Mouse (Mus musculus) liver, embryonic 13.5 days (tissue): ENCODE data around the gene Tnfaip6. TPM values are rescaled to one million over a fixed set of nuclear protein-coding genes. Genes with fewer than 3 reads are reported as not detected.

ENCODE experiments used
- ATAC-seq: fragments of 200-750 bp; cut with Nextera tagmentation; 2 replicates; pipeline ENCODE4 v1.8.0; 2017; ENCODE audit warnings: low read depth, mild to moderate bottlenecking, moderate number of reproducible peaks, moderate library complexity
- DNase-seq: peaks from one replicate; pipeline ENCODE4 v3.0.0; 2022
- H3K27ac ChIP-seq: fragments of 300-500 bp; sonication (generic); 2 replicates; pipeline ENCODE4 v1.5.1; 2015; ENCODE audit warnings: moderate library complexity, mild to moderate bottlenecking, inconsistent platforms
- H3K27me3 ChIP-seq: fragments of 300-500 bp; sonication (generic); 2 replicates; pipeline ENCODE4 v1.6.1; 2015; ENCODE audit warnings: mild to moderate bottlenecking, inconsistent platforms
- H3K36me3 ChIP-seq: fragments of 300-500 bp; sonication (generic); 2 replicates; pipeline ENCODE4 v1.6.1; 2015; ENCODE audit warnings: mild to moderate bottlenecking, inconsistent platforms
- H3K4me1 ChIP-seq: fragments of 300-500 bp; sonication (generic); replicated peaks from 2 replicates; pipeline ENCODE4 v1.6.1; 2015; ENCODE audit warnings: inconsistent platforms
- H3K4me2 ChIP-seq: fragments of 300-500 bp; sonication (generic); 2 replicates; pipeline ENCODE4 v1.6.1; 2015; ENCODE audit warnings: inconsistent platforms, mild to moderate bottlenecking, moderate library complexity
- H3K4me3 ChIP-seq: fragments of 300-500 bp; sonication (generic); replicated peaks from 2 replicates; pipeline ENCODE4 v1.5.1; 2015; ENCODE audit warnings: mild to moderate bottlenecking, inconsistent platforms
- H3K9ac ChIP-seq: fragments of 300-500 bp; sonication (generic); 2 replicates; pipeline ENCODE4 v1.6.1; 2015; ENCODE audit warnings: mild to moderate bottlenecking, inconsistent platforms
- H3K9me3 ChIP-seq: fragments of 300-500 bp; sonication (generic); replicated peaks from 2 replicates; pipeline ENCODE4 v1.6.1; 2016; ENCODE audit warnings: inconsistent platforms
- WGBS: fragments of 180-500 bp; shearing (Covaris S2); methylation state at CpG from one replicate; pipeline ENCODE4 v1.1.7; 2015; ENCODE audit not compliant: insufficient replicate concordance; 5-methylcytosine and 5-hydroxymethylcytosine counted together
- polyA plus RNA-seq: library from polyadenylated mRNA; unstranded; fragments of >200 nt; fragmentation: Nextera tagmentation; extraction: Ambion mirVana; gene quantifications from 2 replicates; pipeline ENCODE4 v1.2.1, GENCODE M21; 2015

Gene Tnfaip6
- polyA plus RNA-seq, 1 experiment from 2014 or later: 0.38 TPM

DNA sequence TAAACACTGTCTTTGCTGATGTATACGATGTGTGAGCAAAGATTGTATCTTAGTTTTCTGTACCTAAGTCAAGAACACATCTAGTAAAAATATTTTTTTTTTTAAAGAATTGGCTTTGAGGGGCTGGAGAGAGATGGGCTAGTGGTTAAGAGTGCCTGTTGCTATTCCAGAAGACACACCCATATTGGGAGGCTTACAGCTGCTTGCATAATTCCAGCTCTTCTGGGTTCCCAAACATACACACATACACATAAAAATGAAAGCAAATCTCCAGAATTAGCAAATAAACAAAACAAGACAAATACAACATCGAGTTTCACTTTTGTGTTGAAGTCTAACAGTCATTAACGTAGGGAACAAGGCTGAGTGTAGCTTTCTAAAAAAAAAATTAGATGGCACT is 46.2 kb downstream of the Tnfaip6 start:
- Histone ChIP-seq H3K4me1 (no peaks in the 10 kb centered on the region), H3K9me3 (no peaks in the 10 kb centered on the region), H3K27me3 (no peaks in the 10 kb centered on the region), H3K27ac (no peak overlapping the region), H3K9ac (no peak overlapping the region), H3K4me3 (no peak overlapping the region), H3K36me3 (peaks cover 84% of the 10 kb centered on the region), H3K4me2 (no peak overlapping the region)
- no peak for DNase-seq
- no peak for ATAC-seq
- 79% methylated on average over 3 of the region's 3 CpGs for WGBS

- Histone ChIP-seq H3K9ac (no peak overlapping the region), H3K4me2 (no peak overlapping the region), H3K36me3 (peaks cover 83% of the 10 kb centered on the region), H3K4me3 (no peak overlapping the region), H3K9me3 (no peaks in the 10 kb centered on the region), H3K4me1 (no peaks in the 10 kb centered on the region), H3K27me3 (no peaks in the 10 kb centered on the region), H3K27ac (no peak overlapping the region)
- no peak for DNase-seq
- 78% methylated on average over 2 of the region's 2 CpGs for WGBS
- no peak for ATAC-seq
Observed at GRCm38 (mm10) chr2:52084571-52084970, 46.8 kb downstream of the Tnfaip6 start.

Other genes starting within 250 kb of the Tnfaip6 start
- gene Rbm43, start 102.8 kb upstream of the Tnfaip6 start, polyA plus RNA-seq: 23.4 and 29.3 TPM in 2 replicates
- 10.6 and 13.6 TPM in 2 replicates for gene Nmi, start 64.5 kb upstream of the Tnfaip6 start, polyA plus RNA-seq
- gene Rif1, start 34.8 kb downstream of the Tnfaip6 start, polyA plus RNA-seq: 17.5 and 21.3 TPM in 2 replicates